Mouse (Mus musculus) liver, postnatal 0 days (tissue): ENCODE measurements around the gene Pimreg. TPM values are rescaled to one million over a fixed set of nuclear protein-coding genes. Genes with fewer than 3 reads are reported as not detected.

Source experiments
- ATAC-seq: fragments of 200-750 bp; cut with Nextera tagmentation; 2 replicates; pipeline ENCODE4 v1.8.0; 2017; ENCODE audit warnings: mild to moderate bottlenecking, moderate library complexity
- DNase-seq: peaks from one replicate; pipeline ENCODE4 v3.0.0-alpha.2; 2016
- H3K27ac ChIP-seq: fragments of 300-500 bp; sonication (generic); 2 replicates; pipeline ENCODE4 v1.5.1; 2014; ENCODE audit warnings: antibody characterized with exemption, moderate library complexity, mild to moderate bottlenecking, low read depth
- H3K27me3 ChIP-seq: fragments of 300-500 bp; sonication (generic); 2 replicates; pipeline ENCODE4 v1.6.1; 2014; ENCODE audit warnings: low read length, control low read depth, mixed read lengths; ENCODE audit not compliant: insufficient read depth
- H3K36me3 ChIP-seq: fragments of 300-500 bp; sonication (generic); replicated peaks from 2 replicates; pipeline ENCODE4 v1.6.1; 2014; ENCODE audit warnings: mild to moderate bottlenecking, control low read depth, low read length, moderate library complexity, mixed read lengths; ENCODE audit not compliant: insufficient read depth
- H3K4me1 ChIP-seq: fragments of 300-500 bp; sonication (generic); 2 replicates; pipeline ENCODE4 v1.6.1; 2014; ENCODE audit warnings: antibody characterized with exemption, mild to moderate bottlenecking, control low read depth; ENCODE audit not compliant: insufficient read depth
- H3K4me2 ChIP-seq: fragments of 300-500 bp; sonication (generic); 2 replicates; pipeline ENCODE4 v1.6.1; 2014; ENCODE audit warnings: low read depth, mild to moderate bottlenecking, low read length, moderate library complexity, mixed read lengths
- H3K4me3 ChIP-seq: fragments of 300-500 bp; sonication (generic); 2 replicates; pipeline ENCODE4 v1.5.1; 2014; ENCODE audit warnings: low read depth, low read length
- H3K9ac ChIP-seq: fragments of 300-500 bp; sonication (generic); replicated peaks from 2 replicates; pipeline ENCODE4 v1.6.1; 2014; ENCODE audit warnings: mild to moderate bottlenecking, moderate library complexity
- H3K9me3 ChIP-seq: fragments of 300-500 bp; sonication (generic); 2 replicates; pipeline ENCODE4 v1.6.1; 2016; ENCODE audit warnings: mild to moderate bottlenecking, control low read depth, low read length, mixed read lengths
- CTCF ChIP-seq: sonication (generic); IDR thresholded peaks from 2 replicates; pipeline ENCODE4 v1.5.1; 2016; ENCODE audit warnings: antibody characterized with exemption, low read depth
- EP300 ChIP-seq: IDR thresholded peaks from 2 replicates; pipeline ENCODE4 v1.6.1; 2016; ENCODE audit warnings: antibody characterized with exemption, low read depth, mild to moderate bottlenecking
- WGBS: fragments of 180-500 bp; shearing (Covaris S2); extraction: QIAGEN DNeasy Blood & Tissue Kit; methylation state at CpG from one replicate; pipeline ENCODE4 v1.1.7; 2014; ENCODE audit not compliant: insufficient replicate concordance; 5-methylcytosine and 5-hydroxymethylcytosine counted together
- polyA plus RNA-seq: library from polyadenylated mRNA; unstranded; fragments of >200 nt; fragmentation: Nextera tagmentation; extraction: Ambion mirVana; gene quantifications from 2 replicates; pipeline ENCODE4 v1.2.1, GENCODE M21; 2015

Gene Pimreg
- 7.0 and 7.4 TPM in 2 replicates for polyA plus RNA-seq

DNA sequence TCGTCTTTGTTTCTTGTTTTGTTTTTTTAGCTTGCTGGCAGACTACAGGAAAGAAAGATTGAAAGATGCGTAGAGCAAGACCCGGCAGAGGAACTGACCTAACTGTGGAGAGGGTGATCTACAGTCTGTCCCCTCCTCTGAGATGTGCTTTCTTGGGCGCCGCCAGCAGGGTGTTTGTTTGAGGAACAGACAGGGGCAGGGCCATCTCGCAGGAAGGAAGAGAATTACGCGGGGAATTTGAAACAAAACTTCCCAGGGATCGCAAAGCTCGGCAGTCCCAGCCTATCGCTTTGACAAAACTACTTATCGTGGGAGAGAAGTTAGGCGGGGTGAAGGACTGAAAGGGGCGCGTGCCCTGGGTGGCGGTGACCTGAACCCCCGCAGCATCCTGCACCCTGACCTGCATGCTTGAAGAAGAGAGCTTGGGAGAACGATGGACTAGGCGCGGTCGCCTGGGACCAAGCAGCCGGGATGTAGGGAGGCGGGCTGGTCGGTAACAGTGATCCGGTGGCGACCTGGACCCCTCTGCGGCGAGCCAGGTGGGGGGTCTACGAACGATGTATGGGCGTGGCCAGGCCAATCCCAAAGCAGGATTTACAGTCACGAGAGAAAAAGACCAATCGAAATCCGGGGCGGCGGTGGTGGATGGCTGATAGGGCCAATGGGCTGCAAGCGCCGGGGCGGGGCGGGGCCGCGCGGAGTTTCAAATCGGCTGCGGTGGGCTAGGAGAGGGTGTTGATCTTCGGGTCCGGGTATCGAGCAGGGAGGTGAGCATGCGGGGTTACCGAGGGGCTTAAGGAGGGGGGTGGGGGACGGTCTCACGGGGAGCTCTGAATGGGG lies at the start of gene Pimreg:
Gene Pimreg (plus strand): TSS at position 265 of the 840 bp plus-strand sequence.
- Histone ChIP-seq H3K4me3 (peak within 1 kb of the TSS; percentile 62), H3K36me3 (no peaks in the 10 kb centered on the region), H3K27me3 (no peaks in the 10 kb centered on the region), H3K9ac (peak within 1 kb of the TSS; percentile 26), H3K9me3 (no peaks in the 10 kb centered on the region), H3K4me2 (peak within 1 kb of the TSS; percentile 79), H3K27ac (peak within 1 kb of the TSS; percentile 34; the same call in 1 of the 2 replicates), H3K4me1 (peaks cover 18% of the 10 kb centered on the region)
- under 1% methylated on average over 52 of the region's 52 CpGs for WGBS
- TF ChIP-seq CTCF (peak; percentile 35), EP300 (no peak; the same call in 1 of the 2 replicates)
- DNase-seq (peak; percentile 86), ATAC-seq (peak; percentile 84)

DNA sequence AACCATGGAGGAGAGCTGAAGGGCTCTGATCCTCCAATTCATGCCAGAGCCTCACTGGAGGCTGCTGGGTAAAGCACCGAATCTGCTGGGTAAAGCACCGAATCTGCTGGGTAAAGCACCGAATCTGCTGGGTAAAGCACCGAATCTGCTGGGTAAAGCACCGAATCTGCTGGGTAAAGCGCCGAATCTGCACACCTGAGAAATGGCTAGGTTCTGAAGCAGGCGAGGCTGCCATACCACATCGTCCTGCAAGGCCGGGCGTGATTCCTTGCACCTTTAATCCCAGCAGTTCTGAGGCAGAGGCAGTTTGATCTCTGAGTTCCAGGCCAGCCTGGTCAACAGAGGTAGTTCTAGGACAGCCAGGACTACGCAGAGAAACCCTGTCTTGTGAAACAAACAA lies 49.4 kb upstream of the Pimreg start:
- no peak for ATAC-seq
- H3K27me3 ChIP-seq, result no peaks in the 10 kb centered on the region
- no peak overlapping the region for H3K27ac ChIP-seq
- no peaks in the 10 kb centered on the region for H3K9me3 ChIP-seq
- no peak overlapping the region for H3K4me2 ChIP-seq
- DNase-seq, result no peak
- H3K36me3 ChIP-seq, result no peaks in the 10 kb centered on the region
- H3K4me3 ChIP-seq, result no peak overlapping the region
- TF ChIP-seq CTCF, result no peak
- no peak for TF ChIP-seq EP300
- H3K9ac ChIP-seq, result no peak overlapping the region
- H3K4me1 ChIP-seq, result no peaks in the 10 kb centered on the region
- 85% methylated on average over 12 of the region's 12 CpGs for WGBS

DNA sequence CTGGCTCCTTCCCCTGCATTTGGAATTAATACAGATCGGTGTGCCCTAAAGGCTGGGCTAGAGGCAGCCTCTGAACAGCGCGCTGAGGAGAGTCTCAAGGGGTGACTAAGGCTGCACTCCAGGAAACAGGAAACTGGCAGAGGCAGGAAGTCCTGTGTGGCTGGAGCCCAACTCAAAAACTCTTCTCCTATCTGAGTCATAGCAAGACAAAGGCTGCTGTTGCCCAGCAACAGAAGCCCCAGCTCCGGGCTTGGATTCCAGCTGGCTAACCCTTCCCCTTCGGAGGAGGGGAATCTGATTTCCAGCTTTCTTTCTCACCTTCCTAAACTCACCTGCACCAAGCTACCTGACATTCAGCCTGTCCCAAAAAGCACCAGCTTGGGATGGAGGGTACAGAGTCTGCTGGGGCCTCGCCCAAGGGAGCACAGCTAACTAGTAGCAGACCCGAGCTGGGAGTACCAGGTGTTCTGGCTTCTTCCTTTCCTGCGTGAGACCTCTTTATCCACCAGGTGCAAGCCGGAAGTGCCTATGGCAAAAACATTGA lies 45.8 kb upstream of the Pimreg start:
- no peaks in the 10 kb centered on the region for H3K27me3 ChIP-seq
- TF ChIP-seq EP300, result no peak
- no peak for TF ChIP-seq CTCF
- peak; percentile 62 for ATAC-seq
- no peak overlapping the region for H3K9ac ChIP-seq
- 12% methylated on average over 9 of the region's 9 CpGs for WGBS
- no peaks in the 10 kb centered on the region for H3K9me3 ChIP-seq
- DNase-seq, result peak; percentile 36
- H3K36me3 ChIP-seq, result no peaks in the 10 kb centered on the region
- no peaks in the 10 kb centered on the region for H3K4me1 ChIP-seq
- no peak overlapping the region for H3K4me3 ChIP-seq
- no peak overlapping the region for H3K27ac ChIP-seq
- peak overlapping the region; percentile 30 for H3K4me2 ChIP-seq

DNA sequence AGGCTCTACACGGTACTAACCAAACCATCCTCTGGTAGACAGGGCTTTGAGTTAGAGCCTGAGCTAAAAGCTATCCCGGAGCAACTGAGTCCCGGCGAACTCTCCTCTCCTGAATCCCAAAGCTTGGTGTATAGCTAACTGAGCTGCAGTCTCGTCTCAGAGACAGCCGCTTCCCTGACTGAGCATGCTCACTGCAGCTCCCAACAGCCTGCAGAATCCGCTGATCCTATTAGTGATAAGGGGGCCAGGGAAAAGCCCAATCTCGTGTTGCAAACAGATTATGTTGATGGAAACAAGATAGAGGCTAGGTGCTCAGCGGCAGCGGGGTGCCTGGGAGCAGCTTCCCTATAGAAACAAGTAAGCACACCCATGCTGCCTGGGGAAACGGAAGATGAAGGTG lies 45.0 kb upstream of the Pimreg start:
- Histone ChIP-seq H3K4me3 (no peak overlapping the region), H3K4me2 (no peak overlapping the region), H3K4me1 (no peaks in the 10 kb centered on the region), H3K27ac (no peak overlapping the region), H3K36me3 (no peaks in the 10 kb centered on the region), H3K27me3 (no peaks in the 10 kb centered on the region), H3K9me3 (no peaks in the 10 kb centered on the region), H3K9ac (no peak overlapping the region)
- TF ChIP-seq CTCF (no peak), EP300 (no peak)
- 26% methylated on average over 11 of the region's 11 CpGs for WGBS
- no peak for ATAC-seq
- no peak for DNase-seq

DNA sequence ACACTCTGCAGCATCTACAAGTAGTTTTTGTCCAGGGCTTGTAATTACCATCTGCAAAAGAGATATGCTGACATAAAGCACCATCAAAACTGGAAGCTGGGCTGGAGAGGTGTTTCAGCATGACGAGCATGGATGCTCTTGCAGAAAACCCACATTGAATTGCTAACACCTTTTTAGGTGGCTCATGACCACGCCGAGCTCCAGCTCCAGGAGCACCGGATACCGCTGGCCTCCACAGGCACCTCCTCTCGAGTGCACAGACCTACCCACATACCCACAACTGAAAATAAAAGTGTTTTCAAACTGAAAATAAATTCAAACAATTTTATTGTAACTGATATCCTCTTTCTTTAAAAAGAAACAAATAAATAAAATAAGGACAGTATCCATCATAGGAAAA lies 41.6 kb upstream of the Pimreg start:
- H3K4me1 ChIP-seq, result no peaks in the 10 kb centered on the region
- H3K4me3 ChIP-seq, result no peak overlapping the region
- no peaks in the 10 kb centered on the region for H3K36me3 ChIP-seq
- H3K27me3 ChIP-seq, result no peaks in the 10 kb centered on the region
- DNase-seq, result no peak
- ATAC-seq, result no peak
- no peaks in the 10 kb centered on the region for H3K9me3 ChIP-seq
- WGBS, result 72% methylated on average over 6 of the region's 6 CpGs
- H3K27ac ChIP-seq, result no peak overlapping the region
- no peak overlapping the region for H3K9ac ChIP-seq
- TF ChIP-seq EP300 (no peak), CTCF (no peak)
- H3K4me2 ChIP-seq, result no peak overlapping the region

DNA sequence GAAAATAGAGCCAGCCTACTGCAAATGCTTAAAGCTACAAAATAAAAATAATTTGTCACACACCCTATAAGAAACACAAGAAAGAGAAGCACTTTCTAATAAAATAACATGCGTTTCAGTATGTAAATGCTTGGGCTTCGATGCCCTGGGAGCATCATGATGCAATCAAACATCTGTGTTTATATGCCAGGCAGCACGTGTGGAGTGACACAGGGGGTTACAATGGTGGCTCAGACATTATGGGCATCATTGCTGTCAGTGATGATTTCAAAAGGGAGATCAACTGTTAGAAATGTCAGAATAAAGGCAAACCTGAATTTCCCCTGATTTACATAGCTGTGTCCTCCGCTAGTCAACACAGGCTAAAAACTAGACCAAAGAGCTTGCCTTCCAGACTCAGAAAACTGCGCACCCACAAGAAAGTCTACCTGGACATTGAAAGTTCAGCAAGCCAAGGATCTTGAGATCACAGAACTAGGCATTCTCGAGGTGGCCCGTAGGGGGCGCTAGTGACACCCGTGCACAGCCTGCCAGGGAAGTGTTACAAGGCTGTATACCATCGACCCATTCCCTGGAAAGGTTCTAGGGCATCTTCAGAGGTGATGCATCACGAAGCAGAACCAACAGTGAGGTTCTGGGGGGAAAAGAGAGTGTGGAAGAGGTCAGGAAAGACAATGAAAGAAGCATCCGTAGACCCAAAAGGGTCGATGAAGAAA lies 39.5 kb upstream of the Pimreg start:
- Histone ChIP-seq H3K4me1 (no peaks in the 10 kb centered on the region), H3K9ac (no peak overlapping the region), H3K4me3 (no peak overlapping the region), H3K9me3 (no peaks in the 10 kb centered on the region), H3K36me3 (no peaks in the 10 kb centered on the region), H3K27ac (no peak overlapping the region), H3K27me3 (no peaks in the 10 kb centered on the region), H3K4me2 (no peak overlapping the region)
- TF ChIP-seq EP300, result no peak
- TF ChIP-seq CTCF, result peak; percentile 76
- ATAC-seq (no peak), DNase-seq (peak; percentile 61)
- 39% methylated on average over 13 of the region's 13 CpGs for WGBS
